Mouse (Mus musculus): ENCODE results near the gene Atxn10. TPM values are rescaled to one million over a fixed set of nuclear protein-coding genes. Genes with fewer than 3 reads are reported as not detected.

The Atxn10 gene
- total and polyA plus RNA-seq, 2 experiments from 2014 or later = 121 to 141 TPM

DNA sequence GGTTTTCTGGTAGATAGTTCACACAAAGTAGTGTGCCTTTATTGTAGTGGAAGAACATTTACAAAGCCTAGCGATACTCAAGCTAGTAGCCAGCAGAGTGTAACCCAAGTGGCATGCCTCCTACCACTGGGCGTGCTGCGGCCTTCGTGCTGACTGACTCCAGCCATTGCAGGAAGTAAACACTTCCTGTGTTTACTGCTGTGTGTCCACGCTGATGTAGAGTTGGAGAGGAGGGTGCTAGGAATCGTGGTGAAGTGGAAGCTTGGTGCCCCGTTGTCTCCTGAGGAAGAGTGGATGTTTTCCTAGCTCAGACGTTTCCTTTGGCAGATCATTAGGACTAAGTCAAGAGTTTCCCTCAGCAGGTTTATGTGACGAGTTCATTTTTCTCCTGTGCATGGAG, 47.4 kb downstream of the Atxn10 start:
- no peak for ATAC-seq (ENCODE audit: insufficient read depth, low read depth)
- H3K4me1 ChIP-seq (ENCODE audit: control insufficient read depth, insufficient read depth) = no peaks in the 10 kb centered on the region
- no peak overlapping the region for H3K4me2 ChIP-seq (ENCODE audit: low read depth, low read length)
- 65% methylated on average over 9 of the region's 9 CpGs for WGBS
- TF ChIP-seq CTCF (IDR thresholded peaks at IDR 0.05; ENCODE audit: low read depth) (no peak), EP300 (IDR thresholded peaks at IDR 0.05; ENCODE audit: low read depth) (no peak)
- no peaks in the 10 kb centered on the region for H3K9me3 ChIP-seq (replicated peaks; ENCODE audit: control insufficient read depth, low read length)
- no peak overlapping the region for H3K9ac ChIP-seq (replicated peaks; ENCODE audit: low read depth, low read length)
- H3K27me3 ChIP-seq (ENCODE audit: control insufficient read depth, insufficient read depth, low read length) = no peaks in the 10 kb centered on the region
- H3K27ac ChIP-seq (ENCODE audit: low read depth) = no peak overlapping the region
- no peak overlapping the region for H3K4me3 ChIP-seq (ENCODE audit: low read depth, low read length)
- no peak for DNase-seq (ENCODE audit: low spot score)
- H3K36me3 ChIP-seq (replicated peaks; ENCODE audit: control insufficient read depth, insufficient read depth, low read length) = peaks cover 61% of the 10 kb centered on the region

DNA sequence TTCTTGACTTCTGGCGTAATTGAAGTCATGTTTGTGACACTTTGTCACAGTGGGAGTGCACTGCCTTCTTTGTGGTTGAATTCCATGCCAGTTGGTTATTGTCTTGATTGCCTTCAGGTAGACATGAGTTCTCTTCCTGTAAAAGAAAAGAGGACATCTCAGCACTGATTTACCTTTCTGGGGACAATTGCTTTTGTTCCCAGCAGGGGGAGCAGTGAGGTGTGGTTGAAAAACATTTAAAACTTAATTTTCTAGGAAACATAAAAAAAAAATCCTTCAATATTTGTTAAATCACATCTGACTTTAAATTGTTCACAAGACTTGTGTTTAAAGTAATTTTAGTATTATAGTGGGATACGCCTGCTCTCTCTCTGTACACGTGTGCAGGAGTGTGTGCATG, 52.7 kb downstream of the Atxn10 start:
- TF ChIP-seq CTCF (IDR thresholded peaks at IDR 0.05; ENCODE audit: low read depth) (peak; percentile 41), EP300 (IDR thresholded peaks at IDR 0.05; ENCODE audit: low read depth) (no peak)
- no peak for ATAC-seq (ENCODE audit: insufficient read depth, low read depth)
- WGBS = 92% methylated on average over 3 of the region's 3 CpGs
- Histone ChIP-seq H3K4me3 (ENCODE audit: low read depth, low read length) (no peak overlapping the region), H3K9me3 (replicated peaks; ENCODE audit: control insufficient read depth, low read length) (no peaks in the 10 kb centered on the region), H3K36me3 (replicated peaks; ENCODE audit: control insufficient read depth, insufficient read depth, low read length) (peaks cover 61% of the 10 kb centered on the region), H3K9ac (replicated peaks; ENCODE audit: low read depth, low read length) (no peak overlapping the region), H3K4me2 (ENCODE audit: low read depth, low read length) (no peak overlapping the region), H3K4me1 (ENCODE audit: control insufficient read depth, insufficient read depth) (no peaks in the 10 kb centered on the region), H3K27me3 (ENCODE audit: control insufficient read depth, insufficient read depth, low read length) (no peaks in the 10 kb centered on the region), H3K27ac (ENCODE audit: low read depth) (no peak overlapping the region)
- DNase-seq (ENCODE audit: low spot score) = no peak

DNA sequence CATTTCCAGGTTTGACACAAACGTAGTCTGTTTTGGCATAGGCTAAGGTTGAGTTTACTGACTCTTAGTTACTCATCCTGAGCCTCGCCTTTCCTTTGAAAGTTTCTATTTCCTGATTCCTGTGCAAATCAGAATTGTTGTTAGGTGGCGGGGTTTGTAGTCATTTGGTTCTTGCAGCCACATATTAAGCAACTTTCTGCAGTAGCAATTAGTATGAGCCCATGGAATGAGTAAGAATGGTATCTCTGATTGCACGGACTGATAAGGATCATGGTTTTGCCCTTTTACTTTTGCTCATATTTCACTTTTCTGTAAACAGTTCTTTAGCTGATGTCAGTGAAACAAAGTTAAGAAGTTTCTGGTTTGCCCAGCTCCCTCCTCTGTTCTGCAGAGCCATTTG, 53.9 kb downstream of the Atxn10 start:
- WGBS = 85% methylated on average over 4 of the region's 4 CpGs
- TF ChIP-seq CTCF (IDR thresholded peaks at IDR 0.05; ENCODE audit: low read depth) (no peak), EP300 (IDR thresholded peaks at IDR 0.05; ENCODE audit: low read depth) (no peak)
- H3K36me3 ChIP-seq (replicated peaks; ENCODE audit: control insufficient read depth, insufficient read depth, low read length) = peaks cover 54% of the 10 kb centered on the region
- no peak for DNase-seq (ENCODE audit: low spot score)
- no peak for ATAC-seq (ENCODE audit: insufficient read depth, low read depth)
- no peak overlapping the region for H3K4me2 ChIP-seq (ENCODE audit: low read depth, low read length)
- no peaks in the 10 kb centered on the region for H3K4me1 ChIP-seq (ENCODE audit: control insufficient read depth, insufficient read depth)
- H3K9ac ChIP-seq (replicated peaks; ENCODE audit: low read depth, low read length) = no peak overlapping the region
- H3K4me3 ChIP-seq (ENCODE audit: low read depth, low read length) = no peak overlapping the region
- H3K27me3 ChIP-seq (ENCODE audit: control insufficient read depth, insufficient read depth, low read length) = no peaks in the 10 kb centered on the region
- H3K27ac ChIP-seq (ENCODE audit: low read depth) = no peak overlapping the region
- H3K9me3 ChIP-seq (replicated peaks; ENCODE audit: control insufficient read depth, low read length) = no peaks in the 10 kb centered on the region

DNA sequence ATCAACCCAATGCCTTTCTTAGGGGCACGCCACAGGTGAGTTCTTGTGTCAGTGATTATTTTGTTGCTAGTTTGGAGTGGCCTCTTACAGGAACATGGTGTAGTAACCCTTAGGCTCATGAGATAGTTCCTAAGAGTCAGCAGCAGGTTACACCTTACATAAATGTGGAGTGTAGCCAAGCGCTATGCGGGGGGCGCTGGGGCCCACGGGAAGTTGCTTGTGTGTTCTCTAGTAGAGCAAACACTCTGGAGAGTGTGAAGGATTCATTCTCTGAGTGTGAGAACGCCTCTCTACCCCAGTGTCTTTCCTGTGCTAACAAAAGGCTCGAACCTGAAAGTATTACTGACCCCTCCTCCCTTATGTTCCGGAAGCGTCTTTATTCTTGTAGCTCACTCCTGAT, 59.3 kb downstream of the Atxn10 start:
- Histone ChIP-seq H3K27ac (ENCODE audit: low read depth) (no peak overlapping the region), H3K4me3 (ENCODE audit: low read depth, low read length) (no peak overlapping the region), H3K27me3 (ENCODE audit: control insufficient read depth, insufficient read depth, low read length) (no peaks in the 10 kb centered on the region), H3K4me2 (ENCODE audit: low read depth, low read length) (no peak overlapping the region), H3K9ac (replicated peaks; ENCODE audit: low read depth, low read length) (no peak overlapping the region), H3K9me3 (replicated peaks; ENCODE audit: control insufficient read depth, low read length) (no peaks in the 10 kb centered on the region), H3K36me3 (replicated peaks; ENCODE audit: control insufficient read depth, insufficient read depth, low read length) (peaks cover 60% of the 10 kb centered on the region), H3K4me1 (ENCODE audit: control insufficient read depth, insufficient read depth) (no peaks in the 10 kb centered on the region)
- 85% methylated on average over 9 of the region's 9 CpGs for WGBS
- DNase-seq (ENCODE audit: low spot score) = no peak
- TF ChIP-seq EP300 (IDR thresholded peaks at IDR 0.05; ENCODE audit: low read depth) (no peak), CTCF (IDR thresholded peaks at IDR 0.05; ENCODE audit: low read depth) (no peak)
- ATAC-seq (ENCODE audit: insufficient read depth, low read depth) = no peak

DNA sequence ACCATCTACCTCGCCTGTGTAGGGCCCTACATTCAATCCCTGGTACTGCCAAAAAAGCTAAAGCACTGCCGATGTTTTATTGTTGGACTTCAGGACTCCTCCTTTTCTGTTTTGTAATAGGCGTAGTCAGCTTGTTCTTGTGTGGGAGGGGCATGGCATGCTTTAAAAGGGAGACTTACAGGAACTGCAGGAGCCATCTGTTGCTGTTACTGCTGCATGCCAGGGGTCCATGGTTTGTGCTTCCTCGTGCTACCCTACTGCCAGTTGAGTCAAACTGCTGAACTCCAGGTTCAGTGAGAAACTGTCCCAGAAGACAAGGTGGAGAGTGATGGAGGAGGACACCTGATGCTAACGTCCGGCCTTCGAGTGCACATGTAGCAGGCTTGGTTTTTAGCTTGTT, 65.9 kb downstream of the Atxn10 start:
- no peak overlapping the region for H3K9ac ChIP-seq (replicated peaks; ENCODE audit: low read depth, low read length)
- TF ChIP-seq EP300 (IDR thresholded peaks at IDR 0.05; ENCODE audit: low read depth) (no peak), CTCF (IDR thresholded peaks at IDR 0.05; ENCODE audit: low read depth) (no peak)
- H3K4me3 ChIP-seq (ENCODE audit: low read depth, low read length) = no peak overlapping the region
- no peaks in the 10 kb centered on the region for H3K9me3 ChIP-seq (replicated peaks; ENCODE audit: control insufficient read depth, low read length)
- DNase-seq (ENCODE audit: low spot score) = no peak
- H3K4me2 ChIP-seq (ENCODE audit: low read depth, low read length) = no peak overlapping the region
- ATAC-seq (ENCODE audit: insufficient read depth, low read depth) = no peak
- H3K27me3 ChIP-seq (ENCODE audit: control insufficient read depth, insufficient read depth, low read length) = no peaks in the 10 kb centered on the region
- peaks cover 26% of the 10 kb centered on the region for H3K36me3 ChIP-seq (replicated peaks; ENCODE audit: control insufficient read depth, insufficient read depth, low read length)
- no peak overlapping the region for H3K27ac ChIP-seq (ENCODE audit: low read depth)
- peaks cover 4% of the 10 kb centered on the region; the same call in 1 of the 2 replicates for H3K4me1 ChIP-seq (ENCODE audit: control insufficient read depth, insufficient read depth)
- 80% methylated on average over 7 of the region's 7 CpGs for WGBS

DNA sequence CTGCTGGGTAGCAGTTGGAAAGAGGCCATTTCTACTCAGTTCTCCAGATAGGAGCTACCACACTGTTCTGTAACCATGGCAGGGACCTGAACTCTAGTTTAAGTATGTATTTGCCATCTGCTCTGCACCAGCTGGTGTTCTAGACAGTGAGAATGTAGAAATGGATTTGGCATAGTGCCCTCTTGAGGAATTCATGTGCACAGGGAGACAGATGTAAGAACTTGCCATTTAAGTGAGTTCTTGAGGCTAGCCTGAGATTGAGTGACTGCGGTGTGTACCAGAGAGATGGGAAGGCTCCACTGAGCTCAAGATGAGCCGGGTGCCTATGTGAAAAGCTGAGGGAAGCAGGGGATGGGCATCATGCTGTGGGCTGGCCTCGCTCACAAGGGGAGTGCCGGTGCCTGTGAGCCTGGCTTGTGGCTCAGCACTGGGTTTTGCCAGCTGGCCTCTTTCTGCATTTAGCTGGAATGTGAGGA, 67.2 kb downstream of the Atxn10 start:
- Histone ChIP-seq H3K9ac (replicated peaks; ENCODE audit: low read depth, low read length) (no peak overlapping the region), H3K4me3 (ENCODE audit: low read depth, low read length) (no peak overlapping the region), H3K36me3 (replicated peaks; ENCODE audit: control insufficient read depth, insufficient read depth, low read length) (peaks cover 26% of the 10 kb centered on the region), H3K9me3 (replicated peaks; ENCODE audit: control insufficient read depth, low read length) (no peaks in the 10 kb centered on the region), H3K27me3 (ENCODE audit: control insufficient read depth, insufficient read depth, low read length) (no peaks in the 10 kb centered on the region), H3K4me2 (ENCODE audit: low read depth, low read length) (no peak overlapping the region), H3K4me1 (ENCODE audit: control insufficient read depth, insufficient read depth) (peaks cover 10% of the 10 kb centered on the region), H3K27ac (ENCODE audit: low read depth) (no peak overlapping the region)
- WGBS = 72% methylated on average over 4 of the region's 4 CpGs
- DNase-seq (ENCODE audit: low spot score) (peak; percentile 41), ATAC-seq (ENCODE audit: insufficient read depth, low read depth) (peak; percentile 49; the same call in 1 of the 2 replicates)
- TF ChIP-seq CTCF (IDR thresholded peaks at IDR 0.05; ENCODE audit: low read depth) = no peak
- TF ChIP-seq EP300 (IDR thresholded peaks at IDR 0.05; ENCODE audit: low read depth) = no peak

Data from heart, postnatal 0 days (tissue).